Mouse (Mus musculus) midbrain, embryonic 13.5 days (tissue): ENCODE results near the gene Emp2. TPM values are rescaled to one million over a fixed set of nuclear protein-coding genes. Genes with fewer than 3 reads are reported as not detected.
A peak's percentile ranks its signal among the peaks of the same experiment; 100 is the strongest.

Source experiments
- ATAC-seq: fragments of 200-750 bp; cut with Nextera tagmentation; 2 replicates; pipeline ENCODE4 v1.8.0; 2017; ENCODE audit warnings: mild to moderate bottlenecking, moderate TSS enrichment, moderate library complexity
- H3K27ac ChIP-seq: fragments of 300-500 bp; sonication (generic); 2 replicates; pipeline ENCODE4 v1.5.1; 2015; ENCODE audit warnings: inconsistent platforms, mild to moderate bottlenecking, moderate library complexity
- H3K27me3 ChIP-seq: fragments of 300-500 bp; sonication (generic); 2 replicates; pipeline ENCODE4 v1.6.1; 2015; ENCODE audit warnings: mild to moderate bottlenecking, inconsistent platforms
- H3K36me3 ChIP-seq: fragments of 300-500 bp; sonication (generic); 2 replicates; pipeline ENCODE4 v1.6.1; 2015; ENCODE audit warnings: mild to moderate bottlenecking, inconsistent platforms
- H3K4me1 ChIP-seq: fragments of 300-500 bp; sonication (generic); replicated peaks from 2 replicates; pipeline ENCODE4 v1.6.1; 2015; ENCODE audit warnings: inconsistent platforms
- H3K4me2 ChIP-seq: fragments of 300-500 bp; sonication (generic); replicated peaks from 2 replicates; pipeline ENCODE4 v1.6.1; 2015; ENCODE audit warnings: moderate library complexity, mild to moderate bottlenecking, inconsistent platforms
- H3K4me3 ChIP-seq: fragments of 300-500 bp; sonication (generic); replicated peaks from 2 replicates; pipeline ENCODE4 v1.5.1; 2015; ENCODE audit warnings: mild to moderate bottlenecking, inconsistent platforms
- H3K9ac ChIP-seq: fragments of 300-500 bp; sonication (generic); replicated peaks from 2 replicates; pipeline ENCODE4 v1.6.1; 2015; ENCODE audit warnings: mild to moderate bottlenecking, inconsistent platforms
- H3K9me3 ChIP-seq: fragments of 300-500 bp; sonication (generic); 2 replicates; pipeline ENCODE4 v1.6.1; 2016; ENCODE audit warnings: mild to moderate bottlenecking, inconsistent platforms
- WGBS: fragments of 180-500 bp; shearing (Covaris S2); methylation state at CpG from one replicate; pipeline ENCODE4 v1.1.7; 2015; 5-methylcytosine and 5-hydroxymethylcytosine counted together
- polyA plus RNA-seq: library from polyadenylated mRNA; unstranded; fragments of >200 nt; fragmentation: Nextera tagmentation; extraction: Ambion mirVana; gene quantifications from 2 replicates; pipeline ENCODE4 v1.2.1, GENCODE M21; 2015

Gene Emp2
- polyA plus RNA-seq, 1 experiment from 2014 or later: 3.1 TPM

DNA sequence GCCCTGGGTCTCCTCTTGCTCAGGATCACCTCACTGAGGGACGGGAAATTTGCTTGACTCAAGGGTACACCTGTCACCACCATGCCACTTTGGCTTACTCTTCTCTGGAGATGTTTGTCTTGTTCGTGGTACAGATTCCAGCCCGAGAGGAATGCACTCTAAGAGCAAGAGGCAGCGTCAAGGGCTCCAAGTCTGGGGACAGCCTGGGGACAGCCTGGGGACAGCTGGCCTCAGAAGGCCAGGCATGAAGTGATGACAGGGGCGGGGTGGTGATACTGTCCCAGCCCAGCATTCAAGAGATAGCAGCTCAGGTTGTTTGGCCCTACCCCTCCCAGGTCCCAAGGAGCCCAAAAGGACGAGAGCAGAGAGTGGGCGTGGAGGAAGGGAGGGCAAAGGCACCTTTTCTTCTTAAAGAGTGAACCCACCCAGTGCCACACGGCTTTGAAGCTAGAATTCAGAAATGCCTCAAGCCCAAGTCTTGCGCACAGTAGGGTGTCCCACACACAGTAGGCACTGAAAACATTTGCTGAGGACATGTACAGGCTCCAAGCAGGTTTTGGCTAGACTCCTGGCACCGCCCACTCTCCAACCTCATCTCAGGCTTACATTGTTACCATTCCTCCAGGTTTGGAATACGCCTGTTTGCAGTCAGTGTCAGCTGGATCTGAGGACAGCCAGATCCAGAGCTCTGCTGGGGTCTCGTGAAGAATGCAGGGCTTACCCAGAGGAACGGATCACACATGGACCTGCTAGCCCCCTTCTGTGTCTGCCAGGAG, 23.8 kb upstream of the Emp2 start:
- Histone ChIP-seq H3K4me1 (no peaks in the 10 kb centered on the region), H3K9me3 (no peaks in the 10 kb centered on the region), H3K27me3 (no peaks in the 10 kb centered on the region), H3K4me2 (no peak overlapping the region), H3K36me3 (no peaks in the 10 kb centered on the region), H3K27ac (no peak overlapping the region), H3K9ac (no peak overlapping the region), H3K4me3 (no peak overlapping the region)
- ATAC-seq: no peak
- 87% methylated on average over 13 of the region's 13 CpGs for WGBS

DNA sequence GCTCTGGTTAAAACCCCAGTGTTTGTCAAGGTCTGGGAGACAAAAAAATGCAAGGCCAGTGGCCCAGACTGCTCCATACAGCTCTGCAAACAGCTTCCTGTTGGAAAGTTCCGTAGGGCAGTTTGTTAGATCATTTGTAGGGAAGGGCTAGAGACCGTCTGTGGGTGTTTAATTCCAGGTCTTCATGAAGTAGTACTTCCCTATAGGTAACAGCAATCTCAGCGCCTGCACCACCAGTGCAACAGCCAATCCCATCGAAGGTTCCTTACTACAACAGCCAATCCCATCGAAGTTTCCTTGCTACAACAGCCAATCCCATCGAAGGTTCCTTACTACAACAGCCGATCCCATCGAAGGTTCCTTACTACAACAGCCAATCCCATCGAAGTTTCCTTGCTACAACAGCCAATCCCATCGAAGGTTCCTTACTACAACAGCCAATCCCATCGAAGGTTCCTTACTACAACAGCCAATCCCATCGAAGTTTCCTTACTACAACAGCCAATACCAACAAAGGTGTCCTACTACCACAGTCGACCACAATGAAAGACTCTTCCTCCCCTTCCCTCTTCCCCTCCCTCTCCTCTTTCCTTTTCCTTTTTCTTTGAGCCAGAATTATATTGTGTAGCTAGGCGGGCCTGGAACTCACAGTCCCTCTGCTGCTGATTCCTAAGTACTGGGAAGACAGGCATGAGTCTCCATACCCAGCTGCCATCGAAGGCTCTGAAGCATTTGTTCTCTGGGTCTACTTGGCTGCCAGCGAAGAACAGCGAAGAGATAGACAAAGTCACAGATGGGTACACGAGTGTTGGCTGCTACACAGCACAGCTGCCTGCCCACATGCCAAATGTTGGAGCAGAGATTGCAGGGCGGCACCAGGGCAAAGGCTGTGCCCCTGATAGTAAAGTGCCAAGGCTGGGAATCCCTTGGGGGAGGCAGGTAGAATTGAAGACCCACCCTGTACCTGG, 23.0 kb upstream of the Emp2 start:
- Histone ChIP-seq H3K4me3 (no peak overlapping the region), H3K9me3 (no peaks in the 10 kb centered on the region), H3K4me1 (no peaks in the 10 kb centered on the region), H3K9ac (no peak overlapping the region), H3K36me3 (no peaks in the 10 kb centered on the region), H3K4me2 (no peak overlapping the region), H3K27me3 (no peaks in the 10 kb centered on the region), H3K27ac (no peak overlapping the region)
- WGBS: 91% methylated on average over 19 of the region's 19 CpGs
- no peak for ATAC-seq

DNA sequence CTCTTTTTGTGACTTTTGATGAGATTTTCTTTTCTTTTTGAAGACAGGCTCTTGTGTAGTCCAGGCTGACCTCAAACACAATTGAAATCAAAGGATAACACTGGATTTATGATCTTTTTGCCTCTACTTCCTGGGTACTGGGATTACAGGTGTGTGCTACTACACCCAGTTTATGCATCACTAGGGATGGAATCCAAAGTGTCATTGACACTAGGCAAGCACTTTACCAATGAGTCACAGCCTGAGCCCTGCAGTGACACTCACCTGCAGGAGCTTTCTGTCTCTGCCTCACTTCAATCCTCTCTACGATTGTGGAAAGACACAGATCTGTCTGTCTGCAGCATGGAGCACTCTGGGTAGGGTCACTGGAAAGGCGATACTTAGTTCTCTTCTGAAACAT, 22.2 kb upstream of the Emp2 start:
- no peaks in the 10 kb centered on the region for H3K4me1 ChIP-seq
- no peak overlapping the region for H3K27ac ChIP-seq
- H3K27me3 ChIP-seq: no peaks in the 10 kb centered on the region
- WGBS: 91% methylated on average over 2 of the region's 2 CpGs
- no peaks in the 10 kb centered on the region for H3K36me3 ChIP-seq
- no peak for ATAC-seq
- H3K9me3 ChIP-seq: no peaks in the 10 kb centered on the region
- H3K4me3 ChIP-seq: no peak overlapping the region
- H3K4me2 ChIP-seq: no peak overlapping the region
- H3K9ac ChIP-seq: no peak overlapping the region

GRCm38 (mm10) chr16:10332732-10333131, 19.0 kb upstream of the Emp2 start:
- Histone ChIP-seq H3K27ac (no peak overlapping the region), H3K36me3 (no peaks in the 10 kb centered on the region), H3K4me3 (no peak overlapping the region), H3K9ac (no peak overlapping the region), H3K27me3 (no peaks in the 10 kb centered on the region), H3K4me1 (no peaks in the 10 kb centered on the region), H3K9me3 (no peaks in the 10 kb centered on the region), H3K4me2 (no peak overlapping the region)
- WGBS: 65% methylated on average over 7 of the region's 7 CpGs
- no peak for ATAC-seq

DNA sequence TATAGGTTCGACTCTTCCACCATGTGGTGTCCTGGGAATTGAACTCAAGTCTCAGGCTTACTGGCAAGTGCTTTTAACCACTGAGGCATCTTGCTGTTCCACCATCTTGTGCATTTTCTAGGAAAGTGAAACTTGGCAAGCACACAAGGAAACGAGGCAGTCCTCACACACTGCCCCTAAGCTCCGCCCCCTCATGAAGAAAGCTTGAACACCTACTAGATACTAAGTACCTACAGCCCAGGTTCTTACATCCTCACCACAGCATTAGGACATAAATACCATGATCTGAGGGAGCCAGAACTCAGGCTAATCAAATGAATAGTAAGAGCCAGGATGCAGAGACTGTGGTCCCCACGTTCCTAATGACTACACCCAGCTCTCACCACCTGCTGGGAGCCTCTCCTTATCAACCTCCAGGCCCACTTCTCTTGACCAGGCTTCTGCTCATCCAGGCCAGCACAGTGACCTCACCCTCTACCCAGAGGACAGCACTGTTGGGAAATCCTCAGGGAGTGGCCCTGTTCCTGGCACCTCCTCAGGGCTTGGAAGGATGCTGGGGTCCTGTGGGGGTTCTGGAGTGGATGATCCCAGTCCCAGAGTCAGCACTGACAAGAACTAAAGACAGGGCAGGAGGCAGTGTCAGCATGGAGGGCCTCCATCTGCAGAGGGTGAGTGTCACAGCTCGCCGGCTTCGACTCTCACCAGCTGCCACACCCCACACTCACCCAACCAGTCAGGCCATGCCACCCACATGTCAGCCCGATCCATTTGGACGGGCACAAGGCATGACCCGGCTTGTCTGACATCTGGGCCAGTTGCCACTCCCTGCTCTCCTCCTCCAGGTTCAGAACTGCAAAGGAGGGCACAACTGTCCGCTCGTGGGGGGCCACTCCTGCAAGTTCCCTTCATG, 17.1 kb upstream of the Emp2 start:
- 77% methylated on average over 12 of the region's 12 CpGs for WGBS
- Histone ChIP-seq H3K36me3 (no peaks in the 10 kb centered on the region), H3K4me1 (no peaks in the 10 kb centered on the region), H3K9me3 (no peaks in the 10 kb centered on the region), H3K9ac (no peak overlapping the region), H3K4me2 (no peak overlapping the region), H3K27me3 (no peaks in the 10 kb centered on the region), H3K4me3 (no peak overlapping the region), H3K27ac (no peak overlapping the region)
- no peak for ATAC-seq

DNA sequence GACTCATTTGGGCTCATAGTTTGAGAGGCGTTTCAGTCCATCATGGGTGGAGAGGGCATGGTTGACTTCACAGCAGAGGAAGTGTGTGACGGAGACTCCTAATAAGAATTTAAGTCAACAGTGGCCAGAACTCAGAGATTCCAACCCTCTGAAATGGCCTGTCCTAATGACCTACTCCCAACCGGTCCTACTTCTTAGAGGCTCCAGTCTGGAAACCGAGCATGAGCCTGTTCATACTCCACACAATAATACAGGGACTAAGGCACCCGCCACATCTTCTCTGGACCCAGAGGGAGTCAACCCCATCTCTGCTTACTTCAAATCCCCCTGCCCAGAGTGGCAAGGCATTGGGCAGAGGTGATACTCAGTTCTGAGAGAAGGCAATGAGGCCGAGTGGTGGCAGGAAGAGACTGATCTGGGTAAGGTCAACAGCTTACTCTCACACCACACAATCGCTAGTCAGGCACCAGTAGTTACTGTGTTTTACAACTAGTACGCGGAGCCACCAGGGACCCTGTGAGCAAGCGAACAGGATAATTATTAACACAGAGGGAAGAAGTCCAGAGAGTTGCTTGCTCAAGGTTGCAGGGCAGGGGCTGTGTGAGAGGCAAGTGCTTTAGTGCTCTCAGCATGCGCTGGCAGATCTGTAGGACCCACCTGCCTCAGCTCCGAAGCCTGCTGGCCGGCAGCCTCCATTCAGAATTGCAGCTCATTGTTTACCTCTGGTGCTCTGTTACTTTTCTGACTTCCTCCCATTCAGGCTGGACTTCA, 14.0 kb upstream of the Emp2 start:
- H3K4me1 ChIP-seq: no peaks in the 10 kb centered on the region

GRCm38 (mm10) chr16:10319914-10320569, 6.3 kb upstream of the Emp2 start:
- Histone ChIP-seq H3K36me3 (no peaks in the 10 kb centered on the region), H3K9me3 (no peaks in the 10 kb centered on the region), H3K4me1 (no peaks in the 10 kb centered on the region), H3K4me2 (no peak overlapping the region), H3K4me3 (no peak overlapping the region), H3K27ac (no peak overlapping the region), H3K9ac (no peak overlapping the region), H3K27me3 (no peaks in the 10 kb centered on the region)
- 63% methylated on average over 17 of the region's 17 CpGs for WGBS
- no peak for ATAC-seq

More for the DNA sequence above, 14.0 kb upstream of the Emp2 start:
- 71% methylated on average over 13 of the region's 13 CpGs for WGBS
- H3K27ac ChIP-seq: no peak overlapping the region
- H3K4me2 ChIP-seq: no peak overlapping the region
- ATAC-seq: no peak
- H3K9ac ChIP-seq: no peak overlapping the region
- no peaks in the 10 kb centered on the region for H3K27me3 ChIP-seq
- H3K36me3 ChIP-seq: no peaks in the 10 kb centered on the region
- no peaks in the 10 kb centered on the region for H3K9me3 ChIP-seq
- H3K4me3 ChIP-seq: no peak overlapping the region

- H3K9me3 ChIP-seq: no peaks in the 10 kb centered on the region
- 62% methylated on average over 4 of the region's 4 CpGs for WGBS
Measured at GRCm38 (mm10) chr16:10317197-10317544, 3.4 kb upstream of the Emp2 start.

GRCm38 (mm10) chr16:10316493-10317196, 2.9 kb upstream of the Emp2 start:
- Histone ChIP-seq H3K4me3 (no peak overlapping the region), H3K4me1 (peaks cover 11% of the 10 kb centered on the region), H3K9ac (no peak overlapping the region), H3K27me3 (peaks cover 23% of the 10 kb centered on the region), H3K36me3 (no peaks in the 10 kb centered on the region), H3K4me2 (no peak overlapping the region), H3K9me3 (no peaks in the 10 kb centered on the region), H3K27ac (no peak overlapping the region)
- ATAC-seq: no peak
- 84% methylated on average over 10 of the region's 10 CpGs for WGBS

More at GRCm38 (mm10) chr16:10317197-10317544, 3.4 kb upstream of the Emp2 start:
- Histone ChIP-seq H3K4me2 (no peak overlapping the region), H3K4me1 (peaks cover 11% of the 10 kb centered on the region), H3K9ac (no peak overlapping the region), H3K27ac (no peak overlapping the region), H3K36me3 (no peaks in the 10 kb centered on the region), H3K4me3 (no peak overlapping the region), H3K27me3 (peaks cover 21% of the 10 kb centered on the region)
- no peak for ATAC-seq

DNA sequence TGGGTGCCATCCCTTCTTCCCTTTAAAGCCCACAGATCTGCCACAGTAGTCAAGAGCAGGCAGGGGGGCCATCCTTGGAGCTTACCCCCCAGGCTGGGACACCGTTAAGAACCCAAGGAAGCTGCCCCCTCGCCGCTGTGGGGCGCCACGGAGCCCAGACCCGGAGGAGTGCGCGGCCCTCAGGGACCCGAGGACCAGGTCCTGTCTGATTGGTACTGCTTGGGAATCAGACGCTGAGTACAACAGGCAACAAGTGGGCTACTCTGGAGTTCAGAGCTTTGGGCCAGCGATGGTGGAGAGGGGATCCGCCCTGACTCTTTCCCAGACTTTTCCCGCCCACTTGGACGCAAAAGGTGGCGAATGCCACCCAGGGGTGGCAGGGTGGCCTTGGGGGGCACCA, 542 bp downstream of the Emp2 start:
- Histone ChIP-seq H3K27ac (no peak overlapping the region), H3K4me3 (peak overlapping the region; percentile 46), H3K4me1 (peaks cover 11% of the 10 kb centered on the region), H3K36me3 (no peaks in the 10 kb centered on the region), H3K9ac (peak overlapping the region; percentile 55), H3K4me2 (peak overlapping the region; percentile 81), H3K9me3 (no peaks in the 10 kb centered on the region), H3K27me3 (peaks cover 30% of the 10 kb centered on the region)
- ATAC-seq: peak; percentile 74
- 4% methylated on average over 15 of the region's 15 CpGs for WGBS
